Mouse (Mus musculus): ENCODE results near the gene Prr19.
"Not testable (repeated sequence)": the region's sequence is repeated elsewhere in the genome, so short reads cannot be mapped to it uniquely, and the experiment has no call there.

Prr19 gene

DNA sequence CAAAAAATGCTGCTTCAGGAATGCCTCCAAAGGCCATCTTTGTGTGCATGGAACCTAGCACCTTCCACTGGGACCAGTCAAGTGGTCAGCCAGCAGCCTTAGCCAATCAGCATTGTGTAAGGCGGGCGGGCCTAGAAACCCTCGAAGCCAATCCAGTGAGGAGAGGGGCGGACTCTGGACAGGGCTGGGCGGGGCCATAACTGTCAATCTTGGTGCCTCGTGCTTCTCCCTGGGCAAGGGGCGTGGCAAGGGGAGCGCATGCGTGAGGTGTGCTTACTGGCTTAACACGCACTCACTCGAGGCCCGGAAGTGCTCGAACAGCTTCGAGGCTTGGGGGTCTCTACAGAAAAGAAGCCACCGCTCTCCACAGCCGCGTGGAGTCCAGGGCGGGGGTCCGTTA, at the start of gene Prr19:
Gene Prr19 (plus strand): TSS at position 349 of the 400 bp plus-strand sequence.
- no peak for DNase-seq (ENCODE audit: low read depth, low spot score)

DNA sequence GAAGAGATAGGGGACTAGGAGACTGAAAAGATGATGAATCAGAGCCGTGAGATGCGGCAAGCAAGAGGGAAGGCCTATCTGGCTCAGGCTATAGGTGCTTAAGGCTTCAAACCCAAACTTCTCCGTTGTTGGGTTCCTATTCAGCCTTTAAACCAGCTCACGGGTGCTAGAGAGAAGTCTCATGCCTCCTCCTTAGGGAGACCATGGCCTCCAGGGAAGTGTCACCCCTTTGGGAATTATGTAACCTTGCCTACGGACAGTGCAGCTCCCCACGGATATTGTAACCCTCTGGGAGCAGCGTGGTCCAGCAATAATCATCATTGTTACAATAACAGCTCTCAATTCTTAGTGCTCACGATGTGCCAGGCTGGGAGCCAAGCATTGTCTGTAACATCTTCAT, 49.4 kb upstream of the Prr19 start:
- no peak for DNase-seq (ENCODE audit: low read depth, low spot score)

DNA sequence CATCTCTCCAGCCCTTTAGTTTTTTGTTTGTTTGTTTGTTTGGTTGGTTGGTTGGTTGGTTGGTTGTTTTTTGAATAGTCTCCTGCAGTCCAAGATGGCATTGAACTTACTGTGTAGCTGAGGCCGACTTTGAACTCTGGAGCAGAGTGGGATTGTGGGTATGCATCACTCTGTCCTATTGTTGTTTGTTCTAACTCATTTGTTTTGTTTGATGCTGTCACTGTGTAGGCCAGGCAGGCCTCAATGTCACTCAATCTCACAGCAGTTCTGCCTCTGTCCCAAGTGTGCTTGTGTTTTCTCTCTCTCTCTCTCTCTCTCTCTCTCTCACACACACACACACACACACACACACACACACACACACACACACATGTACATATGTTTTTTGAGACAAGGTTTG, 39.3 kb upstream of the Prr19 start:
- DNase-seq (ENCODE audit: low read depth, low spot score), result no peak

DNA sequence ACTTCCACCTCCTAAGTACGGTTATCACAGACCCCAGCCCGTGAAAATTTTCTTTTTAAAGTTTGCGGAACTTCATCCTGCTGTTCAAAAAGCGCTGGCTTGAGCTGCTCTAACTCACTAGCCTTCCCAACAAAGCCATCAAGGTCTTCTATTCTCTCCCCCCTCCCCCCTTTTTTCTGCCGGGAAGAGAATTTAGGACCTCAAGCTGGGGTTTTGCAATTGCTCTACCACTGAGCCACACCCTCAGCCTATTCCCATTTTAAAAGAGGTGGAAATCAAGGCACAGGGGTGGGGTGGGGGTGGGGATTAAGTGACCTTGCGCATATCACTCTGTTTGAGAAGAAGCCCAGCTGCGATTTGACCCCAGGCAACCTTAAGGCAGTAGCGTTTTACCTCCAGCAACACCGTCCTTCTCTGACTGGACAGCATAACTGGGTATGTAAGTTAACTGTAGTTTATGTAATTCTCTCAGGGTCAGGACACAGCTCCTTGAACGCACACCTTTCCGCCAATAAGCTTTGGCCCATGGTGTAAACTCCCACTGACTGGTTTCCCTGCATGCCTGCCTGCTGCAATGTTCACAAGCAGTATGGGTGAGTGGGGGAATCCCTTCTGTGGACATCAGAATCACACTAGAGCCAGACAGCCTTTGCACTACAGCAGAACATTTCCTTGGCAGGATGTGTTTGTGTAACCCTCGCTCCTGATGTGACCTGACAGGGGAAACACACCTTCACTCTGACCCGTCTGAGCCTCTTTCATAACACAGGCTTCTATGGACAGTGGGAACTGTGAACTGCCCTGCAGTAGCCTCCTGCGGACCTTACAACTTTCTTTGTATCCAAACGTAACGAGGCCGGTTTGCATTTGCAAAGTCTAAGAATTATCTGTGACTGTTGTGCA, 37.0 kb upstream of the Prr19 start:
- no peak for DNase-seq (ENCODE audit: low read depth, low spot score)

DNA sequence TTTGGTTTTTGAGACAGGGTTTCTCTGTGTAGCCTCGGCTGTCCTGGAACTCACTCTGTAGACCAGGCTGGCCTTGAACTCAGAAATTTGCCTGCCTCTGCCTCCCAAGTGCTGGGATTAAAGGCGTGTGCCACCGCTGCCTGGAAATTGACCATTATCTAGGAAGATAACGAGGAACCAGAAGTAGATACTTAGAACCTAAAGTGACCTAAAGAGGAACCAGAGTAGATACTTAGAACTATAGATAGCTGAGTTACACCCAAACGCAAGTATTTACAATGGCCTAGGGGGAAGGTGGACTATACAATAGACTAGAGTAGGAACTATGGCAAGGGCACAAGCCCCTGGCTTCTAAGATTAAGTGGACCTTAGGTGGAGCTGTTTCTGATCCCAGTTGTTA, 35.5 kb upstream of the Prr19 start:
- DNase-seq (ENCODE audit: low read depth, low spot score), result not testable (repeated sequence)

DNA sequence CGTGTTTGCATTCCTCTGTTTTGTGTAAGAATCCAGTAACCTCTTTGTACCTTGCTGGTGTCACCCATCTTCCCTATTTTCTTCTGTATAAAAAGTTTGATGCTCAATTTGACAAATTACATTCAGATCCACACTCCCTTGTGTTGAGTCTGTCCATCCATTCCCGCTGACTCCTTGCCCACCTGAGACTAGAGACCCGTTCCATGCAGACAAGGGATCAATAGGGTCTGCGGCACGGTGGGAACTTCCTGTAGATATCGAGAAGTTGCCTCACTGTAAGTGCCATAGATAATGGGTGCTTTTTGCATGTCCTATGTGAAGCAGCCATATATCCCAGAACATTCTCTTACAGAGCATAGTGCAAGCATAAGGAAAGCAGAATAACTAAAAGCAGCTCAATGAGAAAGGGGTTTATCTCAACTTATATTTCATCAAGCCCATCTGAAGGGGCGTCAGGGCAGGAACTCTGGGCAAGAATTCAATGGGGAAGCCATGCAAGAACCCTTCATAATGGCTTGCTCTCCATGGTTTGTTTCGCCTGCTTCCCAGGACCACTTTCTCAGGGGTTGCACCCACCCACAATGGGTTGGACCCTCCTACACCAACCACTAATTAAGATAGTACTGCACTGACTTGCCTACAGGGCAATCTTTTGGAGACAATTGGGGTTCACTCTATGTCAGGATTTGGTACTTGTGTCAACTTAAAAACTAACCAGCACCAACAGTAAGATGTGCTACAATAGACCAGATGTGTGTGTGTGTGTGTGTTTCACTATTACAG, 34.8 kb upstream of the Prr19 start:
- no peak for DNase-seq (ENCODE audit: low read depth, low spot score)

DNA sequence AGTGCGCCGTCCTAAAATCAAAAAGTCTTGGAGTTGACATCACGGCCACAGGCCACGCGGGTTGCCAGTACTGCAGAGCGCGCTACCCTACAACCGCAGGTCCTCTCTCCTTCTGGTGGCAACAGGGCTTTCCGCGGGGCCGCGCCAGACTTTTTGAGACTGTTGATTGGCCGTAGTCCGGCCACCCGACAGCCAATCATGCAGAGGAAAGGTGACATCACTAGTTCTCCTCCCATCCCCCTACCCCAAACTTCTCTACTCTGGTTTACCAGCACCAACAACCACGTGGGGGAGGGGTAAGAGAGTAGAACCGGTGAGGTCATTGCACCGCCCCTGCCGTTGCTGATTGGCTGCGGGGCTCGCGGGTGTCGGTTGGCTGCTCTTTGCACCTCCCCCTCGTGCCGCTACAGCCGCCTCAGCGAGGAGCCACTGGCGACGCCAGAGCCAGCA, 33.9 kb upstream of the Prr19 start, which contains the start of gene Cic:
Gene Cic (plus strand): TSS at position 404 of the 450 bp plus-strand sequence.
- peak; percentile 99 for DNase-seq (ENCODE audit: low read depth, low spot score)

DNA sequence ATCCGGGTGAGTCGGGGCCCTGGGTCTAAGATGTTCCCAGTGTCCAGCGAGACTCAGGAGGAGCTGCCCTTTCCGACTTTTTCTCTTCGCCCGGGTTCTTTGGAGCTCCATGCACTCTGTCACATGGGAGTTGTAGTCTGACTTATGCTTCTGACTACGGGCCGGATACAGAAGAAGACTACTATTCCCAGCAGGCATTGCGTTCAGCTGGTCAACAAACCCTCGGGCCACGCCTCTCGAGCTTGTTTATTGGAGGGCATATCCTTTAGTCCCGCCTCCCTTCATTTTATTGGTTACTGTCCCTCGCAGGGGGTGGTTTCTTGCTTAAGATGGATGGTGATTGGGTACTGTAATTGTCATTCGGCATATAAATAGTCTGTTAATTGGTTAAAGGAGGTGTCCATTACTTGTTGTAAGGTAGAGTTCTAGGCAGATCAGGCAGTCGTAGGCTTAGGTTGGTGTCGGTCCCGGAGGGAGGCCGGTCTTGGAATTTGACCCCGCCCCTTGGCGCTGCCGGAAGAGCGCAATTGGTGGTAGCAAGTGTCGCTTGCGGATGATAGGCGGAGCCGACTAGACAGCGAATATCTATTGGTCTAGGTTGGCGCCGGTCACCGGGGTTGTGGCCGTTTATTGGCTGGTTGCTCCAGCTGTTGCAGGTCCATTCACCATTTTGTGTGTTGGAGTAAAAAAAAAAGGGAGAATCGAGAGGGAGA, 33.3 kb upstream of the Prr19 start:
- DNase-seq (ENCODE audit: low read depth, low spot score), result peak; percentile 100

DNA sequence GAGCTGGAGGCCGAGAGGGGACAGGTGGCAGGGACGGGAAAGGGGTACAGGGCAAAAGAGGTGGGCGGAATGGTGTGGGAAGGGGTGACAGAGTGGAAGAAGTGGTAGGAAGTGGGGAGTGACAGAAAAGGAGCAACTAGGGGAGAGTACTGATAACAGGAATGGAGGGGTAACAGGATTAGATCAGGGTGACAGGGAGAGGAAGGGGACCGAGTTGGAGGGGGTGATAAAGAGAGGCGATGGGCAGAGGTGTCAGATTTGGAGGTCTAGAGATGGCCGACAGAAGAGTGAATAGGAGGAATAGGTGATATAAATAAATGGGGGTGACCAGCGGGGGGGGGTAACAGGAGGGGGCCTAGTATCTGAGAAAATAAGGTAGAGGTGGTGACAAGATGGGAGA, 32.6 kb upstream of the Prr19 start:
- DNase-seq (ENCODE audit: low read depth, low spot score), result no peak

DNA sequence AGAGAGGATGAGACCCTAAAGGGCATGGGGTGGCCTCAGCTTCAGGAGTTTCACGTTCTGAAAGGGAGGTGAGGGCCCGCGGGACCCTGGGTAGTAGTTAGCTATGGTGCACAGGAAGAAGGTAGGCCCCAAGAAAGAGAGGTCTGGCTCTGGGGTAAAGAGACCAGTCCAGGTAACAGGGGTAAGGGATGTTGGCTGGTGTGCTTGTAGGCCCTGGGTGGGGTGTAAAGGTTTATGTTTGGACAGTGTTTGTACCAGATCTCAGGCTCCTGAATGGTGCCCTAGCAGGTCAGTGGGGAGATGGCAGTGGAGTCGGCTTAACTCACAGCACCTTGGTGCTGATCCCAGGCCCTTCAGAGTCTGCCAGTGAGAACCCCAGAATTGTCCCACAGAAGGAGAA, 32.2 kb upstream of the Prr19 start:
- DNase-seq (ENCODE audit: low read depth, low spot score), result no peak

DNA sequence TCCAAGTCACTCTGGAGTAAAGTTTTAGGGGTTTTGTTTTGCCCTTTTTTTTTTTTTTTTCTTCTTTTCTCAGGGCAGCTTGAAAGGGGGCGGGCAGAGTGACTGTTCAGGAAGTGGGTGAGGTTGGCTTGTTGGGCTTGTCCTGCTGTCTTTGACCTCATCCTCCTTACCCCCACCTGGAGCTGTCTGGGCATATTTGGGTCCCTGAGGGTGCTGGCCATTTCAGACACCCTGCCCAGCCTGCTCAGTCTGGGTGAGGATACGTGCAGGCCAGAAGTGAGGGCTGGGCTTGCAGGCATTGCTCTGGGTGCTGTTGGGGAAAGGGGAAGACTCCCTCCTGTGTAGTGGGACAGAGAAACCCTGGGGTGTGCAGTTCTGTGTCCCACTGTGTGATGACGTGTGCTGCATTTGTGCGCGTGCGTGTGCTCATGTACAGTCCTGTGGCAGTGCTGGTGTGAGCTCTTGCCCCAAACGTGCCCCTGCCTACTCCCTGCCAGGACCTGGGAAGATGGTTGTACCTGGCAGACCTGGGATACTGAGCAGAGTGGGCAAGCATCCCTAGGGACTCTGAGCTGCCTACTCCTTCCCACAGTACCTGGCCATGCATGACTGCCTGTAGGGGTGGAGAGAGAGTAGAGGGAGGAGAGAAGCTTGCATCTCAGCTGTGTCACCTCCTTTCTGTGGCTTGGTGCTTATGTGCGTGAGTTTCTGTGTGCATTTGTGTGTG, 31.5 kb upstream of the Prr19 start:
- no peak for DNase-seq (ENCODE audit: low read depth, low spot score)

DNA sequence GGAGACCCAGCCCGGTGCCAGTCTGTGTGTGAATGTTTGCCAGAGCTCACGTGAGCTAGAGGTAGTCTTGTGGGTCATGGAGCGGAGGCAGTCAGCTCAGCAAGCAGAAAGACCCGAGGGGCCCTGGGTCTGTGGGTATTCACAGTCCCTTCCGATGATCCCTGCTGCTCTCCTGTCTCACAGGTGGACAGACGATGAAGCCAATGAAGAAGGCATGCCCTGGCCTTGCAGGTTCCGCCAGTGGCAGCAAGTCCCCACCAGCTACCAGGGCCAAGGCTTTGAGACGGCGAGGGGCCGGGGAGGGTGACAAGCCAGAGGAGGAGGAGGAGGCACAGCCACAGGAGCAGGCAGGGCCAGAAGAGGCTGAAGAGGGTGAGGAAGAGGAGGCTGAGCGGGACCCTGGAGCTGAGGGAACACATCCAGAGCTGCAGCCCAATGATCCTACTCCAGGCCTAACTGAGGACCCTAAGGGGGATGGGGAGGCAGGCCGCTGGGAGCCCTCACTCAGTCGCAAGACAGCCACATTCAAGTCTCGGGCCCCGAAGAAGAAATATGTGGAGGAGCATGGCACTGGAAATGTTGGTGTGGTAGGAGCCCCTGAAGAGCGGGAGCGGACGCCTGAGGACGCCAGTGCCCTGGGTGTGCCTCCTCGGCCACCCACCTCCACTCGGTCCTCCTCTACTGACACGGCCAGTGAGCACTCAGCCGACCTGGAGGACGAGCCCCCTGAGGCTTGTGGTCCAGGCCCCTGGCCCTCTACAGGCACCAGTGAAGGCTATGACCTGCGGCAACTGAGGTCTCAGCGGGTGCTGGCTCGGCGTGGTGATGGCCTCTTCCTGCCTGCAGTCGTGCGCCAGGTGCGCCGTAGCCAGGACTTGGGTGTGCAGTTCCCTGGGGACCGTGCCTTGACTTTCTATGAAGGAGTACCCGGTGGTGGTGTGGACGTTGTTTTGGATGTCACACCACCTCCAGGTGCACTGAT, 30.3 kb upstream of the Prr19 start:
- no peak for DNase-seq (ENCODE audit: low read depth, low spot score)

DNA sequence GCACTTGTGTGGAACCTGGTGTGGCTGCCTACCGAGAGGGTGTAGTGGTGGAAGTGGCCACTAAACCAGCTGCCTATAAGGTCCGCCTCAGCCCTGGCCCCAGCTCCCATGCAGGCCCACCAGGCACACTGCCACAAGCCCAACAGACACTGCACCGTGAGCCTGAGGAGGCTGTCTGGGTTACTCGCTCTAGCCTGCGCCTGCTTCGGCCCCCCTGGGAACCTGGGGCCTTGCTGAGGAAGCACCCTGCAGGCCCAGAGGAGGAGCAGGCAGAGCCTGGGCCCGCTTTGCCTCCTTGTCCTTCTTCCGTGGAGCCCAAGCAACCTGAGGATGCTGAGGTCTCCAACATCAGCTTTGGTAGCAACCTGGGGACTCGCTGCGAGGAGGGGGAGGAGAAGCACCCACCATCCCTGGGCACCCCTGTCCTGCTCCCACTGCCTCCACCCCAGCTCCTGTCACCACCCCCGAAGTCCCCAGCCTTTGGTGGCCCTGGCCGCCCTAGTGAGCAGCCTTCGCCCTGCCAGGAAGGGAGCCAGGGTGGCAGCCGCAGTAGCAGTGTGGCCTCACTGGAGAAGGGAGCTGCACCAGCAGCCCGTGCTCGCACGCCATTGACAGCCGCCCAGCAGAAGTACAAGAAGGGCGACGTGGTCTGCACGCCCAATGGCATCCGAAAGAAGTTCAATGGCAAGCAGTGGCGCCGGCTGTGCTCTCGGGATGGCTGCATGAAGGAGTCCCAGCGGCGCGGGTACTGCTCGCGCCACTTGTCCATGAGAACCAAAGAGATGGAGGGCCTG, 29.4 kb upstream of the Prr19 start:
- DNase-seq (ENCODE audit: low read depth, low spot score), result no peak

DNA sequence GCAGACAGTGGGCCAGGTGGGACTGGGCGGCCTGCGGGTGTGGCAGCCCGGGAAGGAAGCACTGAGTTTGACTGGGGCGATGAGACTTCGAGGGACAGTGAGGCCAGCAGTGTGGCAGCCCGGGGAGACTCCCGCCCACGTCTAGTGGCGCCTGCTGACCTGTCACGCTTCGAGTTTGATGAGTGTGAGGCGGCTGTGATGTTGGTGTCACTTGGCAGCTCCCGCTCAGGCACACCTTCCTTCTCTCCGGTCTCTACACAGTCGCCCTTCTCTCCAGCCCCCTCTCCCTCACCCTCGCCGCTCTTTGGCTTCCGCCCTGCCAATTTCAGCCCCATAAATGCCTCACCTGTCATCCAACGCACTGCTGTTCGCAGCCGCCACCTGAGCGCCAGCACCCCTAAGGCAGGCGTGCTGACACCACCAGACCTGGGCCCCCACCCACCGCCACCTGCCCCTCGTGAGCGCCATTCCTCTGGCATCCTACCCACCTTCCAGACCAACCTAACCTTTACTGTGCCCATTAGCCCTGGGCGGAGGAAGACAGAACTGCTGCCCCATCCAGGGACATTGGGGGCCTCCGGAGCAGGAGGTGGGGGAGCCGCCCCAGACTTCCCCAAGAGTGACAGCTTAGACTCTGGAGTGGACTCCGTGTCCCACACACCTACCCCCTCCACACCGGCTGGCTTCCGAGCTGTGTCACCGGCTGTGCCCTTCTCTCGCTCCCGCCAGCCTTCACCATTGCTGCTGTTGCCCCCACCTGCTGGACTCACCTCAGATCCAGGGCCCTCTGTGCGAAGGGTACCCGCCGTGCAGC, 28.6 kb upstream of the Prr19 start:
- no peak for DNase-seq (ENCODE audit: low read depth, low spot score)

DNA sequence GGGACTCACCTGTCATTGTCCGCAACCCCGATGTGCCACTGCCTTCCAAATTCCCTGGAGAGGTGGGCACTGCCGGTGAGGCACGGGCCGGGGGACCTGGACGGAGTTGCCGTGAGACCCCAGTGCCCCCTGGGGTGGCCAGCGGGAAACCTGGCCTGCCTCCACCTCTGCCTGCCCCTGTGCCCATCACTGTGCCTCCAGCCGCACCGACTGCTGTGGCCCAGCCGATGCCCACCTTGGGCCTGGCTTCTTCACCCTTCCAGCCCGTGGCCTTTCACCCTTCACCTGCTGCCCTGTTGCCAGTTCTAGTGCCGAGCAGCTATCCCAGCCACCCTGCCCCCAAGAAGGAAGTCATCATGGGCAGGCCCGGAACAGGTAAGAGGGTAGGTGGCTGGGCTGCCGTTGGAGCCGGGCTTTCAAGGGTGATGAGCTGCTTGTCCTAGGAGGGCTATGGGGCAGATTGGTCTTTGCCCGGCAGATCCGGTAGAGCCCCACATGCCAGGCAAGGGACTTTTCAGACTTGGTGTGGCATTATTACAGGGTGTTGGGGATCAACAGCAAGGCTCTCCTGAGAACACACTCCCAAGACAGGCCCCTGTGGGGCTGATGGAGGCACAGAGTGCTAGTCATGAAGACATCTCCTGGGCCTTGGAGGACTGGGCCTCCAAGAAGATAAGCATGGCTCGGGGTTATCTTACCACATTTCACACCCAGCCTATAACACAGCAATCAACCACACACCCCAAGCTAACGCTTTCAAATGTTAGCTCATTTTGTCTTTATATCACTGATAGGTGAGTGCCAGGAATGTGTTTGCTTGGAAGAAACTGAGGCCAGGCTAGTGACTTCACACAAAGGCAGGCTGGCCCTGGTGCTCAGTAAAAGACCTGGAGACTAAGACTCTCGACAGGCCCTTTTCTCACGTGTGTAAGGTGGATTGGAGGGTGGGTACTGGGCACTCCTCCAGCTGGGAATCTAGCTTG, 27.7 kb upstream of the Prr19 start:
- DNase-seq (ENCODE audit: low read depth, low spot score), result no peak

DNA sequence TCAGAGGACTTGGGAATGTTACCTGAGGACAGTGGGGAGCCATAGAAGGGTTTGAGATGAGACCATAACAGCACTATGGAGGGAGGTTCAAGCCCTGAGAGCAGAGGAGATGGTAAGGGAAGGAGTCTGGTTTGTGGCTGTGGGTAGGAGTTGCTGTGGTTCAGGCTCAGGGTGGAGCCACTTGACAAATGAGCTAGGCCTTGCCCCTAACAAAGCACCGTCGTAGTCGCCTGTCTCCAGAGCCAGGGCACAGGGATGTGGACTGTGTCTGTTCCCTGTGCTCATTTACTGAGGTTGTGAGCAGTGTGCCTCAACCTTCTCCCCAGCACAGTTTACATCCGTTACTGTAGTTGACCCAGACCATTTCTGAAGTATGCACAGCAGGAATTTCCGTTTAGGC, 26.6 kb upstream of the Prr19 start:
- DNase-seq (ENCODE audit: low read depth, low spot score), result no peak

DNA sequence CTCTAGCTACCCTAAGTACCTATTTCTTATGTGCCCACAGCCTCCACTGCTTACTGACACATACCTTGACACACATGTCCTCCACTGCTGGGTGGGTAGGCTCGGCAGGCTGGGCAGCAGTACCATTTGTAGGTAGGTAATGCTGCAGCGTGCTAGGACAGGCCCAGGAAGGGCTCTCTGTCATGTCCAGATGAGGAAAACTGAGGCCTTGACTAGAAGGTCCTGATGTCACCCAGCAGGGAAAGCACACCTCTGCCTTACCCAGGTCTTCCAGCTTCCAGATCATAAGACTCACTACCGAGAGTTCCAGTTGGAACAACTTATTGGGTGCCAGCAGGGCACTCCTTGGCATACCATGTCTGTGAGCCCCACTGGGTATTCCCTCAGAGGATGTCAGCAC, 26.2 kb upstream of the Prr19 start:
- no peak for DNase-seq (ENCODE audit: low read depth, low spot score)
